ENCODE assay signal across 8 mouse cellular contexts in genomic region chr1:135146077-135146945, GRCm38 (mm10). TPM values are rescaled to one million over a fixed set of nuclear protein-coding genes. Genes with fewer than 3 reads are reported as not detected.
DNase-seq lines count a peak whose midpoint lies in the region; ATAC-seq lines count a peak whose summit lies in the region.

Arl8a (plus strand) TSS chr1:135146824.

- peak within 1 kb of the TSS; percentile 96 for H3K4me3 ChIP-seq in brown adipose tissue, adult 24 weeks (ENCODE audit: insufficient read depth, low read depth, low read length)
- H3K4me3 ChIP-seq in forebrain, embryonic 10.5 days, result peak within 1 kb of the TSS; percentile 96
- H3K4me3 ChIP-seq in heart, embryonic 14.5 days (ENCODE audit: control insufficient read depth in 1 of 2, insufficient read depth in 1 of 2, low read depth in 1 of 2, low read length in 2 of 2), result peak within 1 kb of the TSS; percentile 93 to 98
- H3K4me3 ChIP-seq in liver, embryonic 15.5 days (replicated peaks), result peak within 1 kb of the TSS; percentile 78
- peak within 1 kb of the TSS; percentile 90 for H3K4me3 ChIP-seq in neural tube, embryonic 11.5 days (ENCODE audit: low read depth, low read length)
- H3K4me3 ChIP-seq in stomach, embryonic 16.5 days (replicated peaks; ENCODE audit: low read length), result peak within 1 kb of the TSS; percentile 97

- H3K9me3 ChIP-seq in forebrain, embryonic 10.5 days, result no peaks in the 10 kb centered on the region
- no peaks in the 10 kb centered on the region for H3K9me3 ChIP-seq in heart, embryonic 14.5 days (ENCODE audit: control insufficient read depth, low read length)
- no peaks in the 10 kb centered on the region for H3K9me3 ChIP-seq in liver, embryonic 15.5 days (replicated peaks)
- H3K9me3 ChIP-seq in neural tube, embryonic 11.5 days (ENCODE audit: control insufficient read depth, low read length), result no peaks in the 10 kb centered on the region
- no peaks in the 10 kb centered on the region for H3K9me3 ChIP-seq in stomach, embryonic 16.5 days (replicated peaks; ENCODE audit: control insufficient read depth, low read length)

- peaks cover 7% of the 10 kb centered on the region for H3K36me3 ChIP-seq in forebrain, embryonic 10.5 days (replicated peaks)
- H3K36me3 ChIP-seq in heart, embryonic 14.5 days (ENCODE audit: control insufficient read depth, insufficient read depth, low read length), result 0 out of 2 replicates have a peak, but pooled peaks cover 3% of the 10 kb centered on the region
- peaks cover 4% of the 10 kb centered on the region; the same call in 1 of the 2 replicates for H3K36me3 ChIP-seq in liver, embryonic 15.5 days (replicated peaks)
- H3K36me3 ChIP-seq in neural tube, embryonic 11.5 days (ENCODE audit: control insufficient read depth, insufficient read depth, low read length), result no peaks in the 10 kb centered on the region
- H3K36me3 ChIP-seq in stomach, embryonic 16.5 days (ENCODE audit: control insufficient read depth, insufficient read depth, low read length), result no peaks in the 10 kb centered on the region

- peak within 1 kb of the TSS; percentile 84 for H3K27ac ChIP-seq in brown adipose tissue, adult 24 weeks (replicated peaks; ENCODE audit: low read depth, low read length)
- peak within 1 kb of the TSS; percentile 92 for H3K27ac ChIP-seq in forebrain, embryonic 10.5 days
- peak within 1 kb of the TSS; percentile 76 to 81 for H3K27ac ChIP-seq in heart, embryonic 14.5 days (replicated peaks in 1 of 2; ENCODE audit: control insufficient read depth in 1 of 2, insufficient read depth in 1 of 2, low read depth in 2 of 2, low read length in 2 of 2)
- peak within 1 kb of the TSS; percentile 81 for H3K27ac ChIP-seq in liver, embryonic 15.5 days (replicated peaks)
- H3K27ac ChIP-seq in neural tube, embryonic 11.5 days (ENCODE audit: low read depth, low read length), result peak within 1 kb of the TSS; percentile 75
- H3K27ac ChIP-seq in stomach, embryonic 16.5 days (ENCODE audit: low read length), result peak within 1 kb of the TSS; percentile 94

- peaks cover 35% of the 10 kb centered on the region for H3K27me3 ChIP-seq in forebrain, embryonic 10.5 days (ENCODE audit: poor library complexity, severe bottlenecking)
- H3K27me3 ChIP-seq in heart, embryonic 14.5 days (ENCODE audit: control insufficient read depth, insufficient read depth, low read length), result peaks cover 38% of the 10 kb centered on the region
- peaks cover 16% of the 10 kb centered on the region for H3K27me3 ChIP-seq in liver, embryonic 15.5 days
- peaks cover 5% of the 10 kb centered on the region; the same call in 1 of the 2 replicates for H3K27me3 ChIP-seq in neural tube, embryonic 11.5 days (ENCODE audit: control insufficient read depth, insufficient read depth, low read length)
- H3K27me3 ChIP-seq in stomach, embryonic 16.5 days (ENCODE audit: control insufficient read depth, insufficient read depth, low read length), result no peaks in the 10 kb centered on the region

- H3K4me2 ChIP-seq in heart, embryonic 14.5 days (ENCODE audit: low read length), result peak within 1 kb of the TSS; percentile 93
- H3K4me2 ChIP-seq in liver, embryonic 15.5 days, result peak within 1 kb of the TSS; percentile 100
- H3K4me2 ChIP-seq in neural tube, embryonic 11.5 days (ENCODE audit: low read depth), result peak within 1 kb of the TSS; percentile 92
- peak within 1 kb of the TSS; percentile 77 for H3K4me2 ChIP-seq in stomach, embryonic 16.5 days (ENCODE audit: low read depth, low read length)

- under 1% methylated on average over 78 of the region's 78 CpGs for WGBS in forebrain, embryonic 10.5 days
- WGBS in heart, embryonic 14.5 days, result under 1% methylated on average over 75 of the region's 78 CpGs
- WGBS in liver, embryonic 15.5 days (ENCODE audit: insufficient replicate concordance), result 1% methylated on average over 78 of the region's 78 CpGs
- under 1% methylated on average over 58 of the region's 78 CpGs for WGBS in neural tube, embryonic 11.5 days
- whole genome bisulfite sequencing in stomach, embryonic 16.5 days, result 1% methylated on average over 66 of the region's 78 CpGs

- H3K4me1 ChIP-seq in brown adipose tissue, adult 24 weeks (ENCODE audit: control insufficient read depth, insufficient read depth, insufficient read length, low read length), result no peaks in the 10 kb centered on the region; the same call in 1 of the 2 replicates
- peaks cover 28% of the 10 kb centered on the region for H3K4me1 ChIP-seq in forebrain, embryonic 10.5 days
- H3K4me1 ChIP-seq in heart, embryonic 14.5 days (ENCODE audit: control insufficient read depth in 2 of 2, insufficient read depth in 2 of 2, low read length in 2 of 2), result peaks cover 7 to 8% of the 10 kb centered on the region in 2 experiments
- peaks cover 29% of the 10 kb centered on the region for H3K4me1 ChIP-seq in liver, embryonic 15.5 days (replicated peaks)
- peaks cover 8% of the 10 kb centered on the region for H3K4me1 ChIP-seq in neural tube, embryonic 11.5 days (ENCODE audit: control insufficient read depth, insufficient read depth, low read length)
- peaks cover 20% of the 10 kb centered on the region for H3K4me1 ChIP-seq in stomach, embryonic 16.5 days (ENCODE audit: control insufficient read depth, insufficient read depth, low read length)

- DNase-seq in CD4-positive, CD25-positive, alpha-beta regulatory T cell, adult 2 months (ENCODE audit: low read depth, low spot score), result peak; percentile 87
- peak; percentile 73 for DNase-seq in forebrain, embryonic 10.5 days (ENCODE audit: extremely low spot score, low spot score)
- peak; percentile 93 for DNase-seq in kidney, postnatal 14 days
- DNase-seq in neural tube, embryonic 11.5 days (ENCODE audit: low spot score), result peak; percentile 90

- peak within 1 kb of the TSS; percentile 91 for H3K9ac ChIP-seq in heart, embryonic 14.5 days (ENCODE audit: low read length)
- H3K9ac ChIP-seq in liver, embryonic 15.5 days, result peak within 1 kb of the TSS; percentile 83
- H3K9ac ChIP-seq in neural tube, embryonic 11.5 days (ENCODE audit: low read length), result peak within 1 kb of the TSS; percentile 92
- peak within 1 kb of the TSS; percentile 95 for H3K9ac ChIP-seq in stomach, embryonic 16.5 days (ENCODE audit: low read length)

- peak; percentile 80 for ATAC-seq in heart, embryonic 14.5 days (ENCODE audit: insufficient number of reproducible peaks, insufficient read depth, low FRiP score, low read depth)
- ATAC-seq in liver, embryonic 15.5 days (ENCODE audit: insufficient read depth), result peak; percentile 91
- peak; percentile 71 for ATAC-seq in neural tube, embryonic 11.5 days (ENCODE audit: insufficient read depth, low FRiP score, low TSS enrichment)
- ATAC-seq in stomach, embryonic 16.5 days (ENCODE audit: insufficient read depth, low FRiP score), result peak; percentile 92

RNA-seq across cellular contexts. Expression of gene Arl8a, which starts in this region (rescaled TPM):
- polyA plus RNA-seq in brown adipose tissue, adult 24 weeks (2012; ENCODE audit: insufficient read depth, insufficient read length, missing spikeins), result 30.3 and 32.7 TPM in 2 replicates
- polyA plus RNA-seq in forebrain, embryonic 10.5 days (2016; fragmentation: Nextera tagmentation; extraction: Ambion mirVana), result 37.6 and 39.2 TPM in 2 replicates
- 34.3 and 37.2 TPM in 2 replicates for polyA plus RNA-seq in heart, embryonic 14.5 days (2014; fragmentation: Nextera tagmentation; extraction: Ambion mirVana)
- polyA plus RNA-seq in liver, embryonic 15.5 days (2015; fragmentation: Nextera tagmentation; extraction: Ambion mirVana), result 11.2 and 12.4 TPM in 2 replicates
- polyA plus RNA-seq in neural tube, embryonic 11.5 days (2014; fragmentation: Nextera tagmentation; extraction: Ambion mirVana), result 104 and 111 TPM in 2 replicates
- 35.3 and 37.6 TPM in 2 replicates for polyA plus RNA-seq in stomach, embryonic 16.5 days (2015; fragmentation: Nextera tagmentation; extraction: Ambion mirVana)

Comparison
In these comparisons a context has a peak if more than half of its experiments do, and no peak if none do; other contexts are left out.
1. Peak in every context shown above with its lines: DNase-seq, ATAC-seq, H3K4me3 ChIP-seq and H3K27ac ChIP-seq.